Mouse (Mus musculus): ENCODE results near the gene Rps11. TPM values are rescaled to one million over a fixed set of nuclear protein-coding genes. Genes with fewer than 3 reads are reported as not detected.
A peak's percentile ranks its signal among the peaks of the same experiment; 100 is the strongest.

Rps11 gene
- polyA plus RNA-seq, 1 experiment from 2014 or later: 1,701 TPM

- Histone ChIP-seq H3K4me1 (ENCODE audit: control insufficient read depth, insufficient read depth, low read length) (peaks cover 18% of the 10 kb centered on the region), H3K27ac (ENCODE audit: low read length) (no peak overlapping the region), H3K4me2 (ENCODE audit: low read depth, low read length) (peak overlapping the region; percentile 65; the same call in 1 of the 2 replicates), H3K9me3 (ENCODE audit: control insufficient read depth, low read length) (no peaks in the 10 kb centered on the region), H3K4me3 (ENCODE audit: low read length) (peak overlapping the region; percentile 57), H3K36me3 (ENCODE audit: control insufficient read depth, insufficient read depth, low read length) (peaks cover 12% of the 10 kb centered on the region; the same call in 1 of the 2 replicates), H3K9ac (ENCODE audit: low read depth, low read length) (peak overlapping the region; percentile 75; the same call in 1 of the 2 replicates), H3K27me3 (replicated peaks; ENCODE audit: control insufficient read depth, insufficient read depth, low read length) (no peaks in the 10 kb centered on the region)
- WGBS: 79% methylated on average over 13 of the region's 13 CpGs
- ATAC-seq: no peak
These were observed 33.8 kb downstream of the Rps11 start for GRCm38 (mm10) chr7:45090251-45090977.

- Histone ChIP-seq H3K9ac (ENCODE audit: low read depth, low read length) (no peak overlapping the region), H3K9me3 (ENCODE audit: control insufficient read depth, low read length) (no peaks in the 10 kb centered on the region), H3K4me3 (ENCODE audit: low read length) (no peak overlapping the region), H3K27me3 (replicated peaks; ENCODE audit: control insufficient read depth, insufficient read depth, low read length) (no peaks in the 10 kb centered on the region), H3K36me3 (ENCODE audit: control insufficient read depth, insufficient read depth, low read length) (peaks cover 12% of the 10 kb centered on the region; the same call in 1 of the 2 replicates), H3K4me2 (ENCODE audit: low read depth, low read length) (no peak overlapping the region), H3K4me1 (ENCODE audit: control insufficient read depth, insufficient read depth, low read length) (peaks cover 16% of the 10 kb centered on the region), H3K27ac (ENCODE audit: low read length) (no peak overlapping the region)
- ATAC-seq: no peak
- WGBS: 92% methylated on average over 17 of the region's 17 CpGs
These were observed 35.6 kb downstream of the Rps11 start for GRCm38 (mm10) chr7:45088597-45088996.

- Histone ChIP-seq H3K9ac (ENCODE audit: low read depth, low read length) (no peak overlapping the region), H3K4me3 (ENCODE audit: low read length) (no peak overlapping the region), H3K9me3 (ENCODE audit: control insufficient read depth, low read length) (no peaks in the 10 kb centered on the region), H3K4me1 (ENCODE audit: control insufficient read depth, insufficient read depth, low read length) (peaks cover 14% of the 10 kb centered on the region), H3K27me3 (replicated peaks; ENCODE audit: control insufficient read depth, insufficient read depth, low read length) (no peaks in the 10 kb centered on the region), H3K4me2 (ENCODE audit: low read depth, low read length) (no peak overlapping the region), H3K36me3 (ENCODE audit: control insufficient read depth, insufficient read depth, low read length) (peaks cover 15% of the 10 kb centered on the region; the same call in 1 of the 2 replicates), H3K27ac (ENCODE audit: low read length) (no peak overlapping the region)
- 75% methylated on average over 4 of the region's 4 CpGs for WGBS
- ATAC-seq: no peak
These were observed 38.2 kb downstream of the Rps11 start for GRCm38 (mm10) chr7:45086084-45086483.

- ATAC-seq: no peak
- Histone ChIP-seq H3K27me3 (replicated peaks; ENCODE audit: control insufficient read depth, insufficient read depth, low read length) (no peaks in the 10 kb centered on the region), H3K4me2 (ENCODE audit: low read depth, low read length) (no peak overlapping the region)
These were observed 40.8 kb downstream of the Rps11 start for GRCm38 (mm10) chr7:45083300-45083890.

GRCm38 (mm10) chr7:45082401-45083299, 41.6 kb downstream of the Rps11 start:
- no peaks in the 10 kb centered on the region for H3K9me3 ChIP-seq (ENCODE audit: control insufficient read depth, low read length)
- H3K27me3 ChIP-seq (replicated peaks; ENCODE audit: control insufficient read depth, insufficient read depth, low read length): no peaks in the 10 kb centered on the region
- ATAC-seq: no peak
- 52% methylated on average over 25 of the region's 25 CpGs for WGBS
- peaks cover 9% of the 10 kb centered on the region for H3K4me1 ChIP-seq (ENCODE audit: control insufficient read depth, insufficient read depth, low read length)
- peak overlapping the region; percentile 35 for H3K9ac ChIP-seq (ENCODE audit: low read depth, low read length)
- H3K4me2 ChIP-seq (ENCODE audit: low read depth, low read length): peak overlapping the region; percentile 18
- H3K36me3 ChIP-seq (ENCODE audit: control insufficient read depth, insufficient read depth, low read length): peaks cover 15% of the 10 kb centered on the region; the same call in 1 of the 2 replicates
- H3K27ac ChIP-seq (ENCODE audit: low read length): peak overlapping the region; percentile 53
- H3K4me3 ChIP-seq (ENCODE audit: low read length): no peak overlapping the region

More at GRCm38 (mm10) chr7:45083300-45083890, 40.8 kb downstream of the Rps11 start:
- Histone ChIP-seq H3K4me3 (ENCODE audit: low read length) (no peak overlapping the region), H3K9me3 (ENCODE audit: control insufficient read depth, low read length) (no peaks in the 10 kb centered on the region), H3K36me3 (ENCODE audit: control insufficient read depth, insufficient read depth, low read length) (peaks cover 15% of the 10 kb centered on the region; the same call in 1 of the 2 replicates), H3K4me1 (ENCODE audit: control insufficient read depth, insufficient read depth, low read length) (peaks cover 9% of the 10 kb centered on the region), H3K27ac (ENCODE audit: low read length) (no peak overlapping the region; the same call in 1 of the 2 replicates), H3K9ac (ENCODE audit: low read depth, low read length) (peak overlapping the region; percentile 35; the same call in 1 of the 2 replicates)
- 79% methylated on average over 22 of the region's 22 CpGs for WGBS

- Histone ChIP-seq H3K27ac (ENCODE audit: low read length) (no peak overlapping the region), H3K27me3 (replicated peaks; ENCODE audit: control insufficient read depth, insufficient read depth, low read length) (no peaks in the 10 kb centered on the region), H3K36me3 (ENCODE audit: control insufficient read depth, insufficient read depth, low read length) (peaks cover 9% of the 10 kb centered on the region; the same call in 1 of the 2 replicates), H3K9me3 (ENCODE audit: control insufficient read depth, low read length) (no peaks in the 10 kb centered on the region), H3K4me2 (ENCODE audit: low read depth, low read length) (no peak overlapping the region), H3K9ac (ENCODE audit: low read depth, low read length) (no peak overlapping the region; the same call in 1 of the 2 replicates), H3K4me1 (ENCODE audit: control insufficient read depth, insufficient read depth, low read length) (peaks cover 9% of the 10 kb centered on the region), H3K4me3 (ENCODE audit: low read length) (no peak overlapping the region)
- 63% methylated on average over 5 of the region's 5 CpGs for WGBS
- ATAC-seq: no peak
These were observed 43.2 kb downstream of the Rps11 start for GRCm38 (mm10) chr7:45081016-45081415.

- H3K27ac ChIP-seq (ENCODE audit: low read length): no peak overlapping the region
- H3K9ac ChIP-seq (ENCODE audit: low read depth, low read length): no peak overlapping the region
- WGBS: 1% methylated on average over 10 of the region's 10 CpGs
- H3K9me3 ChIP-seq (ENCODE audit: control insufficient read depth, low read length): no peaks in the 10 kb centered on the region
- peaks cover 9% of the 10 kb centered on the region for H3K4me1 ChIP-seq (ENCODE audit: control insufficient read depth, insufficient read depth, low read length)
- H3K36me3 ChIP-seq (ENCODE audit: control insufficient read depth, insufficient read depth, low read length): peaks cover 10% of the 10 kb centered on the region
- no peak overlapping the region for H3K4me3 ChIP-seq (ENCODE audit: low read length)
- H3K4me2 ChIP-seq (ENCODE audit: low read depth, low read length): no peak overlapping the region
- peak; percentile 48 for ATAC-seq
- H3K27me3 ChIP-seq (replicated peaks; ENCODE audit: control insufficient read depth, insufficient read depth, low read length): no peaks in the 10 kb centered on the region
These were observed 44.4 kb downstream of the Rps11 start for GRCm38 (mm10) chr7:45079856-45080255.

GRCm38 (mm10) chr7:45078513-45078912, 45.7 kb downstream of the Rps11 start:
- Histone ChIP-seq H3K9me3 (ENCODE audit: control insufficient read depth, low read length) (no peaks in the 10 kb centered on the region), H3K27me3 (replicated peaks; ENCODE audit: control insufficient read depth, insufficient read depth, low read length) (no peaks in the 10 kb centered on the region), H3K9ac (ENCODE audit: low read depth, low read length) (no peak overlapping the region), H3K27ac (ENCODE audit: low read length) (no peak overlapping the region), H3K4me3 (ENCODE audit: low read length) (no peak overlapping the region), H3K4me2 (ENCODE audit: low read depth, low read length) (no peak overlapping the region), H3K36me3 (ENCODE audit: control insufficient read depth, insufficient read depth, low read length) (peaks cover 13% of the 10 kb centered on the region), H3K4me1 (ENCODE audit: control insufficient read depth, insufficient read depth, low read length) (peaks cover 9% of the 10 kb centered on the region)
- peak; percentile 18 for ATAC-seq
- 29% methylated on average over 9 of the region's 9 CpGs for WGBS

- H3K4me1 ChIP-seq (ENCODE audit: control insufficient read depth, insufficient read depth, low read length): peaks cover 5% of the 10 kb centered on the region
- no peak overlapping the region for H3K4me3 ChIP-seq (ENCODE audit: low read length)
- no peaks in the 10 kb centered on the region for H3K9me3 ChIP-seq (ENCODE audit: control insufficient read depth, low read length)
- peaks cover 11% of the 10 kb centered on the region for H3K36me3 ChIP-seq (ENCODE audit: control insufficient read depth, insufficient read depth, low read length)
- H3K27ac ChIP-seq (ENCODE audit: low read length): no peak overlapping the region
- H3K4me2 ChIP-seq (ENCODE audit: low read depth, low read length): no peak overlapping the region
- H3K9ac ChIP-seq (ENCODE audit: low read depth, low read length): no peak overlapping the region
- ATAC-seq: no peak
- WGBS: 97% methylated on average over 2 of the region's 2 CpGs
- H3K27me3 ChIP-seq (replicated peaks; ENCODE audit: control insufficient read depth, insufficient read depth, low read length): no peaks in the 10 kb centered on the region
These were observed 46.4 kb downstream of the Rps11 start for GRCm38 (mm10) chr7:45077829-45078228.
